Mouse (Mus musculus): ENCODE data around the gene Mrtfb. TPM values are rescaled to one million over a fixed set of nuclear protein-coding genes. Genes with fewer than 3 reads are reported as not detected.

The Mrtfb gene
- polyA plus RNA-seq (2012; rRNA removed), result 2.3 and 2.7 TPM in 2 replicates

DNA sequence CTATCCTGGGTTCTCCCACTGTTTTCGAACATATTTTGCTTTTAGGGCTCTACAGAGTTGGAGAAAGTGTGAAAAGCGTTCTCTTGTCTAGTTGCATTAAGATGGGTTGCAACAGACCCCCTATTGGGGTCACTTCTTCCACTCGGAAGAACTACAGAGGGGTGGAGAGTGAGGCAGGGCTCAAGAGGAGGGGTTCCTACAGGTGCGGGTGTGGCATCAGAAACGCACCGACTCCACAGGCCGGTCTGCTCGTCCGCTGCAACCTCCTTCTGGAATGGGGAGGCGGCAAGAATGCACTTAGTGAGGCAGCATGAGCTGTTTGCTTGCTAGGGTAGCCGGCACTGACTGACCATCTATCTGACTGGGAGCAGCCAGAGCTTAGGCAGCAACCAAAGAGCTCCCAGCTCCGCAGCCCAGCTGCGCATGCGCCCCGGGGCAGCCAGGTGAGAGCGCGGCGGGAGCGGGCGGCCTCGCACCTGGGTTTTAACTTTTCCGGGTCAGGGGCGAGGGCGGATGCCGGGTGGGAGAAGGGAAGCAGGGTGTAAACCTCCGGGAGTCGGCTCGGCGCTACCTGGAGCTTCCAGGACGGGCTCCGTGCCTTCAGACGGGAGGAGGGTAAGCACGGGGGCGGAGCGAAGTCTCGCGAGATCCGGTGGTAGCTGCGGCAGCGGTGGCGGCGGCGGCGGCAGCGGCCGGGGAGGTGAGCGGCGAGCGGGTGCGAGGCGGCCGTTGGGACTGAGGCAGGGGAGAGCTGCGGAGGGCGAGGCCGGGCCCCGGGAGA lies at the start of gene Mrtfb:
Gene Mrtfb (plus strand): TSS at position 627 of the 781 bp plus-strand sequence.

Other genes starting within 250 kb of the Mrtfb start
- 3.4 and 3.5 TPM in 2 replicates for gene Ercc4, start 146.8 kb upstream of the Mrtfb start, polyA plus RNA-seq (2012; rRNA removed)

Data from liver, embryonic 18 days (tissue).